Mouse (Mus musculus) liver, embryonic 14.5 days (tissue): Measurements from ENCODE around the gene Gse1.

ENCODE experiments used
- CTCF ChIP-seq: IDR thresholded peaks from 2 replicates; pipeline ENCODE4 v1.5.1; 2016; ENCODE audit warnings: antibody characterized with exemption, low read depth, control low read depth
- EP300 ChIP-seq: IDR thresholded peaks from 2 replicates; pipeline ENCODE4 v1.6.1; 2016; ENCODE audit warnings: antibody characterized with exemption, low read depth

- TF ChIP-seq CTCF (no peak), EP300 (0 out of 2 replicates have a peak, but pooled peaks have one; percentile 6)
Measured at GRCm38 (mm10) chr8:120344166-120344565, 115.9 kb downstream of the Gse1 start.
